Mouse (Mus musculus): Measurements from ENCODE around the gene Olfr834. TPM values are rescaled to one million over a fixed set of nuclear protein-coding genes. Genes with fewer than 3 reads are reported as not detected.

The Olfr834 gene
- not detected in 2 replicates for polyA plus RNA-seq (2015; fragmentation: Nextera tagmentation; extraction: Ambion mirVana)

DNA sequence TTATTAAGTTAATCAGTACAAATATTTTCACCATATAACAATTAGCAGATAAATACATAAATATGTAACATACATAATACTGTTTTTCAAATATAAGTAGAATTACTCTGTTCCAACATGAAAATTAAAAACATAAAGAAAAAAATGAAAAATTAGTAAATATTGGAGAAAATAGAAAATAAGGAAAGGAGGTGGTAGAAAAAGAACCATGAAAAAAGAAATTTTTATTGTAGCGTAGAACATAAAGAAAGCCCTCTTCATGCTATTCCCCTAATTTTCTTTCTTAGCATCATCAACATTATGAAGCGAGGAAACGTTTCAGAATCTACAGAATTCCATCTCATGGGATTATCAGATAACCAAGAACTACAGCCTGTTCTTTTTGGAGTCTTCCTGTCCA, at the start of gene Olfr834:
TSS of gene Olfr834 (plus strand) at position 301 of the 400 bp plus-strand sequence.
- H3K9ac ChIP-seq (ENCODE audit: low read depth, low read length) = no peak within 1 kb of the TSS
- H3K4me2 ChIP-seq (ENCODE audit: low read length) = no peak within 1 kb of the TSS
- no peak within 1 kb of the TSS for H3K4me3 ChIP-seq (replicated peaks; ENCODE audit: low read depth, low read length)
- no peaks in the 10 kb centered on the region for H3K27me3 ChIP-seq (ENCODE audit: insufficient read depth, low read length)
- H3K9me3 ChIP-seq (replicated peaks; ENCODE audit: low read length) = no peaks in the 10 kb centered on the region
- WGBS = 75% methylated on average over 3 of the region's 3 CpGs
- no peaks in the 10 kb centered on the region for H3K4me1 ChIP-seq (replicated peaks; ENCODE audit: insufficient read depth, low read length)
- no peak within 1 kb of the TSS for H3K27ac ChIP-seq
- H3K36me3 ChIP-seq (ENCODE audit: insufficient read depth, low read length) = no peaks in the 10 kb centered on the region
- no peak for DNase-seq (ENCODE audit: low spot score)
- ATAC-seq (replicated peaks; ENCODE audit: low FRiP score, low read depth) = no peak
- no peak for TF ChIP-seq CTCF (IDR thresholded peaks at IDR 0.05; ENCODE audit: low read depth)

DNA sequence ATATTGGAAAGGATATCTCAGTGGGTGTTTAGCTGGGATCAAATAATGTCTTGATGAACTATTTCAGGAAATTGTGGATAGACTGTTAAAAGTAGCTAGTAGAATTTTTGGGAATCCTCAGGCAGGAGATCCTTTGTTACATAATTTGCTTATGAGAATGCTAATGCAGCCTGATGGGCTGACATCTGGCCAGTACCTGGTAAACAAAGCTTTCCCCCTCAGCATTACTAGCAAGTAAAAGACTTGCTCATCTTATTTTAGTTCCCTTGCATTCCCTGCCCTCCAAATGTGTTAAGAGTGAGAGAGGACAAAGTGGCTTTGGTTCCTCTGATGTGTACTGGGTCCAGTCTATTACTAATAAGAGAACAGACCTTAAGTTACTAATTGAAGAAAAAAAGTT, 25.8 kb upstream of the Olfr834 start:
- H3K9me3 ChIP-seq (replicated peaks; ENCODE audit: low read length) = no peaks in the 10 kb centered on the region
- H3K4me2 ChIP-seq (ENCODE audit: low read length) = no peak overlapping the region
- no peak overlapping the region for H3K27ac ChIP-seq
- no peak for ATAC-seq (replicated peaks; ENCODE audit: low FRiP score, low read depth)
- no peak for TF ChIP-seq CTCF (IDR thresholded peaks at IDR 0.05; ENCODE audit: low read depth)
- H3K4me1 ChIP-seq (replicated peaks; ENCODE audit: insufficient read depth, low read length) = no peaks in the 10 kb centered on the region
- no peaks in the 10 kb centered on the region for H3K27me3 ChIP-seq (ENCODE audit: insufficient read depth, low read length)
- no peaks in the 10 kb centered on the region for H3K36me3 ChIP-seq (ENCODE audit: insufficient read depth, low read length)
- no peak for DNase-seq (ENCODE audit: low spot score)
- H3K4me3 ChIP-seq (replicated peaks; ENCODE audit: low read depth, low read length) = no peak overlapping the region
- no peak overlapping the region for H3K9ac ChIP-seq (ENCODE audit: low read depth, low read length)

DNA sequence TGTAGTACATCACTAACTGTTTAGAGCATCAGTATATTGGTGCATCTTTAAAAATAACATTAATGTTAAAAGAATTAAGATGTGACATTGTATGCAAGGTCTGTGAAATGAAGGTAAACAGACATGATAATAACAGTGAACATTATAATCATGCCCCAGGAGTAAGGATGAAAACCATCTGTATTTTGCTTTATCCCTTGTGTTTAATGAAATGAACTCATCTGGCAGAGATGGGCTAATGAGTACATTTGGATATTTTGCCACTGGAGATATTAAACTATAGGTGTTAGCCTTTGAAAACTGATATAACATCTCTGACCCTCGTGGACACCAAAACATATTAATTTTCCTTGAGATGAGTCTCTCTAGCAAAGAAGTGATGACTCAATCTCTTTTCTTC, 44.6 kb downstream of the Olfr834 start, which contains the start of gene Olfr835:
TSS of gene Olfr835 (plus strand) at position 301 of the 400 bp plus-strand sequence.
- no peaks in the 10 kb centered on the region for H3K4me1 ChIP-seq (replicated peaks; ENCODE audit: insufficient read depth, low read length)
- H3K27me3 ChIP-seq (ENCODE audit: insufficient read depth, low read length) = no peaks in the 10 kb centered on the region
- no peak for DNase-seq (ENCODE audit: low spot score)
- H3K4me2 ChIP-seq (ENCODE audit: low read length) = no peak within 1 kb of the TSS
- TF ChIP-seq CTCF (IDR thresholded peaks at IDR 0.05; ENCODE audit: low read depth) = no peak
- ATAC-seq (replicated peaks; ENCODE audit: low FRiP score, low read depth) = no peak
- no peak within 1 kb of the TSS for H3K27ac ChIP-seq
- no peak within 1 kb of the TSS for H3K4me3 ChIP-seq (replicated peaks; ENCODE audit: low read depth, low read length)
- H3K9ac ChIP-seq (ENCODE audit: low read depth, low read length) = no peak within 1 kb of the TSS
- H3K36me3 ChIP-seq (ENCODE audit: insufficient read depth, low read length) = no peaks in the 10 kb centered on the region
- WGBS = 59% methylated on average over 1 of the region's 1 CpGs
- no peaks in the 10 kb centered on the region for H3K9me3 ChIP-seq (replicated peaks; ENCODE audit: low read length)

Other genes starting within 250 kb of the Olfr834 start
- gene Olfr24, start 224.0 kb upstream of the Olfr834 start, polyA plus RNA-seq (2015; fragmentation: Nextera tagmentation; extraction: Ambion mirVana) = not detected in 2 replicates
- not detected in 2 replicates for gene Olfr828, start 168.5 kb upstream of the Olfr834 start, polyA plus RNA-seq (2015; fragmentation: Nextera tagmentation; extraction: Ambion mirVana)
- 0.09 and 0.16 TPM in 2 replicates for gene Olfr829, start 133.1 kb upstream of the Olfr834 start, polyA plus RNA-seq (2015; fragmentation: Nextera tagmentation; extraction: Ambion mirVana)
- gene Olfr830, start 113.3 kb upstream of the Olfr834 start, polyA plus RNA-seq (2015; fragmentation: Nextera tagmentation; extraction: Ambion mirVana) = 0.07 TPM in 1 of 2 replicates, not detected in the other
- gene Olfr832, start 50.9 kb upstream of the Olfr834 start, polyA plus RNA-seq (2015; fragmentation: Nextera tagmentation; extraction: Ambion mirVana) = 0.04 TPM in 1 of 2 replicates, not detected in the other
- not detected in 2 replicates for gene Olfr835, start 44.7 kb downstream of the Olfr834 start, polyA plus RNA-seq (2015; fragmentation: Nextera tagmentation; extraction: Ambion mirVana)
- not detected in 2 replicates for gene Olfr836, start 132.4 kb downstream of the Olfr834 start, polyA plus RNA-seq (2015; fragmentation: Nextera tagmentation; extraction: Ambion mirVana)
- not detected in 2 replicates for gene Olfr837, start 148.3 kb downstream of the Olfr834 start, polyA plus RNA-seq (2015; fragmentation: Nextera tagmentation; extraction: Ambion mirVana)
- gene Olfr839-ps1, start 189.3 kb downstream of the Olfr834 start, polyA plus RNA-seq (2015; fragmentation: Nextera tagmentation; extraction: Ambion mirVana) = not detected in 2 replicates